Mouse (Mus musculus): Measurements from ENCODE around the gene 3425401B19Rik.

The 3425401B19Rik gene

DNA sequence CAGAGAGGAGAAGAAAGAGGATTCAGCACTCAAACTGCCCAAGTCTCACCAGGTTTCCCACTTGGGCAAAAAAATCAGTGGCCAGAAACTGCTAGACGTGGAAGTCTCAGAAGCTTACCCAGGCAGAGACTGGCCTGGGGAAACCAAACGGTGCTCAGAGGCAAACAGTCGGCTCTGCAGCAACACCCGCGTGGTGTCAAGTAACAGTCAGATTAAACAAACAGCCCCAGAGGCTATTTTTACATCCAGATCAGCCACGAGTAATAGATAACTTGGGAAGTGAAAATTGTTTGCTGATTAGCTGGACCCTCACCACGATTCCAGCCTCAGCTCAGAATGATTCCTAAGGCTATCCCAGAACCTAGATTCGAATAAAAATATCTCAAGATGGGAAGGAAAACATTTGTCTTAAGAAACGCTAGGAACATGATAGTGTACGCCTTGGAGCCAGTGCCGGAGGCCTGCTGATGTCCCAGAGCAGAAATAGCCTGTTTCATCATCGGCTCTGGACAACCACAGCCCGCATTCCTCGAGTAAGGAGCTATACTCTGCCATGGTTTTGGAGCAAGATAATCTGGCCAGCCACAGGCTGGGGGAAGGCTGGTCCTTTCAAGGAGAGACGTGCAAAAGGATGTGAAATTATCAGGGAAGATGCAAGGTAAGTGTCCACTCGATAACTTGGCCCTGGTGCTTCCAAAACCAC, at the start of gene 3425401B19Rik:
Gene 3425401B19Rik, minus strand, starts transcription at position 170 of the 703 bp plus-strand sequence.
- DNase-seq (ENCODE audit: low read depth, low spot score), result no peak

DNA sequence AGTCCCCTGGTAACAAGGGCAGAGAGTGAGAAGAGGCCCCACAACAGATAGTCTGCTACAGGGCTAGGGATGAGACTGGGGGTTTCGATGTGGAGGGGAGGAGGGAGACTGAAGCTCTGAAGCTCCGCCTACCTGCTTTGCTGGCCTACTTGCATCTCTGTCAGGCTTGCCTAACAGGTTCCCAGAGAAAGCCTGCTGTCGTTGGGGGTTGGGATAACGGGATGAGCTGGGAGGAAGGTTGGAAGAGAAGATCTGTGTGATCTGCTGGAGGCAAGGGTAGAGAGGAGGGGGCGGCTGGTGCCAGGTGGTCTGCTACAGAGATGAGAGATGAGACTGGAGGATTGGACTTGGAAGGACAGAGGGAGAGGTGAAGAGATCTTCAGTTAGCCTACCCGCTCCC, 47.9 kb upstream of the 3425401B19Rik start:
- DNase-seq (ENCODE audit: low read depth, low spot score), result no peak

DNA sequence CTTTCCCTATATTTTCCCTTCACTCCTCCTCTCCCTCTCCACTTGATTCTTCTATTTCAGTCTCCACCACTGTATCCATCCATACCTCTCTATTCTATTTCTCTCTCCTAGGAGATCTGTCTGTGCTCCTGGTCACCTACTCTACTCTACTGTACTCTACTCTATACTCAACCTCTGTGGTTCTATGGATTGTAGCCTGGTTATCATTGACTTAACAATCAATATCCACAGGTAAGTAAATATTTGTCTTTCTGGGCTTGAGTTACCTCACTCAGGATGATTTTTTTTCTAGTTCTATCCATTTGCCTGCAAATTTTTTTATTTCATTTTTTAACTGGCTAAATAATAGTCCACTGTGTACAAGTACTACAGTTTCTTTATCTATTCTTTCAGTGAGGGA, 41.8 kb upstream of the 3425401B19Rik start:
- DNase-seq (ENCODE audit: low read depth, low spot score), result no peak

DNA sequence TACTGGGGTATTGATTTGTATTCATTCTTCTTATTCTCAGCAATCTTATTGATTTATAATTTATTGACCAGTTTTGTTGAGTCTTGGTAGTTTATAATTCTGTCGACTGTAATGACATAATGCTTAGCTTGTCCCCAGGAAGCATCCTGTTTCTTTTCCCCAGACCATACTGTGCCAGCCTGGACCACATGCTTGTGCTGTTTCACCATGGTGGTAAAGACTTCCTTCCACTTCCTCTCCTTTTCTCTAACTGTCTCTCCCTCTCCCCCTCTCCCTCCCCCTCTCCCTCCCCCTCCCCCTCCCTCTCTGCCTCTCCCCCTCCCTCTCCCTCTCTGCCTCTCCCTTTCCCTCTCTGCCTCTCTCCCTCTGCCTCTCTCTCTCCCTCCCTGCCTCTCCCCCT, 36.4 kb upstream of the 3425401B19Rik start:
- DNase-seq (ENCODE audit: low read depth, low spot score), result no peak

DNA sequence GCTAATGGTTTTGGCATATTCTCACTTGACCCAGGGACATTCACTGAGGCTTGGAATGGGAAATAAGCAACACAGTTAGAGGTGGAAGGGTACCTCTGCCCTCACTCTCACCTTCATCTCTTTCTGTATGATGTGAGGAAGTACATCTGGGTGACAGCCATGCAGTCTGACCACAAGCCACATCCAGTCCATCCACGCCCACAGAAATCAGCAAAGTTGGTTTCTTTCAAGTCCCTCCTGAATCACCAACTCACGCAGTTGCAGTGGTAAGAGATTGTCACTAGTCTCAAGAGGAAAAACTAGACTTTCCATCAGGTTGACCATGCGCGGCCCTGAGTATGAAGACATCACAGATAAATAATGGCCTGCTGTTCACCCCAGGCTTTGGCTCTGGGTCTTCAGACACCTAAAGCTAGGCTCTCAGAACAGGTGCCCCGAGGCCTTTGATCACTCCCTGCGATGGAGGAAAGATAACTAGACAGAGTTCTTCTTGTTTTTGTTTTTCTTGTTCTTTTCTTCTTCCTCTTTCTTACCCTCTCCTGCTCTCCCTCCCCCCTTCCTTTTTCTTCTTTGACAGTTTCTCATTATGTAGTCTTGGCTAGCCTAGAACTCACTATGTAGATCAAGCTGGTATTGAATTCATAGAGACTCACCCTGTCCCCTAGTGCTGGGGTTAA, 31.8 kb upstream of the 3425401B19Rik start:
- DNase-seq (ENCODE audit: low read depth, low spot score), result no peak

DNA sequence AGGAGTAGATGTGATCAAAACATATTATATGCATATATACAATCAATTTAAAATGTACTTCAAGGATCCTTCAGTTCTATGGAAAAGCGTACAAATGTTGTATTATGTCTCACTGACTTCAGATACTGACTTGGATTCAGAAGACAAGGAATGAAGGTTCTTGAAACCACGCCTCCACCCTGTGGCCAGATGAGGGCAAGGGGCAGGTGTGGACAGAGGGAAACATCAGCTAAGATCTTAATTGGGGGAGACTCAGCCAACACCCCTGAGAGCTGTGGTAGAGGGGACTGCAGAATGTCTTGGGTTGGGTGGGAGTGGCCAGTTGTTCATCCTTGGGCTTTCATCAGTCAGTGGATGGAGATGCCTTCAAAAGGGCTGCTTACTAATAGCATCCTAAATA, 30.4 kb upstream of the 3425401B19Rik start:
- no peak for DNase-seq (ENCODE audit: low read depth, low spot score)

DNA sequence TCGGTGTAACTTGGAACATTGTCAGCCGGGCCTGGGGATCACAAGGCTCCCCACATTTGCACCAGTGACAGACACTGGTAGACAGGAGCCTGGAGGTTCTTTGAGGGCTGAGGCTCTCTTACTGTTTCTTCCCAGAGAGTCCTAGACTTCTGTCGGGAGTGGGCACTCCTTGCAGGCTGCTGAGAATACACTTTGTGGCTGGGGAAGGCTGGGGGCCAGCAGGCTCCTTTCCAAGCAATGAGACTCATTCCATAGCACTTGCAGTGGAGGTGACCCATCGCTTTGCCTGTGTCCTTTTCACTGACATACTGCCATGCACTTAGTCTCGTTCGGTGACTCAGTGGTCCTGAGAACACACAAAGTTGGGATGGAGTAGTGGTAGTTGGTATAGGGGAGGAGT, 30.0 kb upstream of the 3425401B19Rik start:
- DNase-seq (ENCODE audit: low read depth, low spot score), result no peak

DNA sequence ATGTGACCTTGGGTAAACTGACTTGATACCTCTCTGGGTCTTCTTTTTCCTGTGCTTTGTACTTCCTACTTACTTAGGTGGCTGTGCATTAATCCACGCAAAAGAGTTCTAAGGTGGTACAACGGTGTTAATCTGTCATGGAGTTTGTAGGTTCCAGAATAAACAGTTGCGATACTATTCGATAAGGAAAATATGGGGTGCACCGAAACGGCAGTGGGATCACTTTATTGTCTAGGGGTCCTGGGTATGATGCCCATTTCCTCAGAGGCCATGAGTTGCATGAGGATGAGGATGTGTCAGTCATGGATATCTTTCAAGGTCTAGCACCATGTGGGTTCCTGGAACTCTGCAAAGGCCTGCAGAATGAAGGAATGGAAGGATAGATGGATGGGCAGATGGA, 24.8 kb upstream of the 3425401B19Rik start:
- no peak for DNase-seq (ENCODE audit: low read depth, low spot score)

DNA sequence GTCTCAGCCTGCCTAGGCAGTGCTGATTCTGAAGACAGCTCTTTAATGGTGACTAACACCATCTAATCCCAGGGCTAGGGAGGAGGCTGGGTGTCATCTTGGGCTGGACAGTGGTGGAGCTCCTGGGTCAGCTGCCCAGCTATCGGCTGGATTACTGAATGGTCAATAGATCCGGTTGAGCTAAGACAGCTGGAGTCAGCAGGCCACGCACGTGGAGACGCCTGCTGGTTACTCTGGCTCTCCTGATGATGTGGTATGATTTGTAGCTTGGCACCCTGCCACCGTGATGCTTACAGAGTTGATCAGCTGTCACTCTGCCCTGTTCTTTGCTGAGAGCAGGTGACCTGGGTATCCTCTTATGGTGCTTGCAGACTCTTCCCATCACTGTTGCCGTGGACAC, 23.7 kb upstream of the 3425401B19Rik start:
- DNase-seq (ENCODE audit: low read depth, low spot score), result no peak

DNA sequence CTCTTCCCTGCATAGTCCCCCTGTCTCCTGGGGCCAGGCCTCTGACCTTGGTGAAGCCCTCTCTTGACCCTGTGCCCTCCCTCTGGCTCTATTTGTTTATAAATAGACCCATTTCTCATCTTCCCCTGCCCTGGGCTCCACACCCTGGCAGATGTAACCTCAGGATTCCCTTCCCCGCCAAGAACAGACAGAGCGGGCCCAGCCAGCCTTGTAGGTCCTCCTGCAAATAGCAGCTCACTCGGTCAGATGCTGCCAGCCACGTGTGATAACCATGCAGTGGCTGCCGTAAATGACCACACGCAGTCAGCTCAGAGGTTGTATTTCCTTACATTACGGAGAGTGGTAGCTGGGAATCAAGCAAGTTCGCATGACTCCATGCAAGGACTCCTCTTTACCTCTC, 22.8 kb upstream of the 3425401B19Rik start:
- DNase-seq (ENCODE audit: low read depth, low spot score), result no peak

DNA sequence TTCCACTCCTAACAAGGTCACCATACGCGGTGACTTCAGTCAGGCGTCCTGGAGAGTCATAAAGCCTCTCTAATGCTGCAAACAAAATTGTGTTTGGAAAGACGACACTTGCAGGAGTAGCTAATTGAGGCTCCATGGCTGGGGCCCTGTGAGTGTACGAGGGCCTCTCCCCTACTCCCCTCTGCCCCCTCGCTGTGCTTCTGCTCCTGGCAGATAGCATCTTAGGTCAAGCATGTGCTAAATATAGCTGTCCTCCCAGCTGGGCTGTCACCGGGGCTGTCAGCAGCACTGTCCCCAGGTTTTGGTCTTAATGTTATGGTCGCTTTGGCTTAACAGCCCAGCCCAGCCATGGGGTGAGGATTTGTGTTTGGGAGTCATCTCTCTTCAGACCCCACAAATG, 15.9 kb upstream of the 3425401B19Rik start:
- no peak for DNase-seq (ENCODE audit: low read depth, low spot score)

DNA sequence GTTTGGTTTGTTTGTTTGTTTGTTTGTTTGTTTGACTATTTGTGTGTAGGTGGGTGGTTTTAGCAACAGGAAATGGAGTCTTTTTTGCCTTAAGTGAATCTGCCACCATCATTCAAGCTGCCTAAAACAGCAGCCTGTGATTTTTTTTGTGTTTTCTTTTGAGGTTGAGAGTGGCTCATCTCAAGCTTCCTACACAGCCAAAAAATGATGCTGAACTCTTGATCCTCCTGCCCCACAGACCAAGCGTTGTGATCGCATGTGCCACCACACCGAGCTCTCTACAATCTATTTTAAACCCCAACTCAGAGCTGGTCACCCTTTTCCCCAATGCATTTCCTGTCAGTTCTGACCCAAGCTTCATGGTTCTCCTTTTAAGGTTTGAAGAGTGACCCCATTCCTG, 13.5 kb upstream of the 3425401B19Rik start:
- DNase-seq (ENCODE audit: low read depth, low spot score), result no peak

DNA sequence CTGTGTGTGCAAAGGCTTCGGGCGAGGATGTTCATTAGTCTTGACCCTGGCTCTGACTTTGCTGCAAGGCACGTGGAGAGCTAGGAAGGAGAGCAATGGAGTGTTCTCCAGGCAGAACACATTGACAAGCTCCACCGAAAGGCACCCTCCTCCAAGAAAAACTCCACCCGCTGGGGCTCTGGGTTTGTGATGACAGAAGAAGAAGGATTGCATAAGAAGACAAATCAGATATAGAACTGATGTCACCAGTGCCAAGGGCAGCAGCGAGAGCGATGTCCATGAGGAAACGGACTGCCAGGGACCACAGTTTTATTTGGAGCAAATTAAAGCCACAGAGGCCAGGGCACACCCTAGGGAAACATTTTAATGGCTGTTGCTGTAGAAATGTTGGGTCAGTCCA, 12.7 kb upstream of the 3425401B19Rik start:
- DNase-seq (ENCODE audit: low read depth, low spot score), result peak; percentile 15

DNA sequence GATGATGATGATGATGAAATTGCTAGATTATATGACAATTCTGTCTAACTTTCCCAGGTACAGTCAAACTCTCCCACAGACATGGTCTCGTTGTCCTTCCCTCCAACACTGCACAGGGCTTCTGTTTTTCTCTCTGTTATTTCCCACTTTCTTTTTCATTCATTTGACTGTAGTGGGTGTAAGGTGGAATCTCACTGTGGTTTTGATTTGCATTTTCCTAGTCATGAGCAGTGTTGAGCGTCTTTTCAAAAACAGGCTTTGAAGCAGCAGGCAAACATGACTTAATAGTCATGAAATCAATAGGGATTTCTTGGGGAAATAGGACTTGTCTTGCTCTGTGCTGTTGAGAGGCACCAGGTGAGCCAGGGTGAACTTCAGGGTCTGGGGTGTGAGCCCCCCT, 11.3 kb upstream of the 3425401B19Rik start:
- no peak for DNase-seq (ENCODE audit: low read depth, low spot score)

DNA sequence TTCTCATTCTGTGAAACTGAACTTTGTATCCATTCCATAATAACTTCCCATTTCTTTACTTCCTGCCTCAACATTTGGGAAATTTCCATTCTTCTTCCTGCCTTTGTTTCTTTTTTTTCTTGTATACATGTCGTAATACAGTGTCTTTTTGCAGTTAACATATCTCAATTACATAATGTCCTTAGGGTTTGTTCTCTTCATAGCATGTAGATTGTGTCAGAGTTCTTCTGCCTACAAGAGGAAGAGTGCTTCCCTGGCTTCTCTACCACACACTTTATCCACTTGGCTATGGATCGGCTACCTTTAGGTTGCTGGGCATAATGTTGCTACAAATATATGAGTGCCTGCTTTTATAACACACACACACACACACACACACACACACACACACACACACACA, 10.8 kb upstream of the 3425401B19Rik start:
- no peak for DNase-seq (ENCODE audit: low read depth, low spot score)

DNA sequence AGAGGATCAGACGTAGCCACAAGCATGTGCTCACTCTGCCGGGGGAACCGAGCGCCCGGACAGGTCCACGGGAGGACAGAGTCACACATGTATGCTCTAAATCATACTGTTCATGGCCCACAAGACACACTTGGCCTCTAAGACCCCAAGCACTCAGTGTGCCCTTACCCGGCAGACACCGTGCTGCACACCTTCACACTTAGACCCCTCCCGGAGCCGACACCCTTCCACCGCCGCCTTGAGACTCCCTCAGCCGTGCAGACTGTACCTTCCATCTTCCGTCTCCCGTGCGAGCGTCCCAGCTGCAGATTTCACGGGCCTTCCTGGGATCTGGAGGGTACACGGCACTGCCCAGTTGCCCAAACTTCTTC, 373 bp downstream of the 3425401B19Rik start:
- DNase-seq (ENCODE audit: low read depth, low spot score), result no peak

DNA sequence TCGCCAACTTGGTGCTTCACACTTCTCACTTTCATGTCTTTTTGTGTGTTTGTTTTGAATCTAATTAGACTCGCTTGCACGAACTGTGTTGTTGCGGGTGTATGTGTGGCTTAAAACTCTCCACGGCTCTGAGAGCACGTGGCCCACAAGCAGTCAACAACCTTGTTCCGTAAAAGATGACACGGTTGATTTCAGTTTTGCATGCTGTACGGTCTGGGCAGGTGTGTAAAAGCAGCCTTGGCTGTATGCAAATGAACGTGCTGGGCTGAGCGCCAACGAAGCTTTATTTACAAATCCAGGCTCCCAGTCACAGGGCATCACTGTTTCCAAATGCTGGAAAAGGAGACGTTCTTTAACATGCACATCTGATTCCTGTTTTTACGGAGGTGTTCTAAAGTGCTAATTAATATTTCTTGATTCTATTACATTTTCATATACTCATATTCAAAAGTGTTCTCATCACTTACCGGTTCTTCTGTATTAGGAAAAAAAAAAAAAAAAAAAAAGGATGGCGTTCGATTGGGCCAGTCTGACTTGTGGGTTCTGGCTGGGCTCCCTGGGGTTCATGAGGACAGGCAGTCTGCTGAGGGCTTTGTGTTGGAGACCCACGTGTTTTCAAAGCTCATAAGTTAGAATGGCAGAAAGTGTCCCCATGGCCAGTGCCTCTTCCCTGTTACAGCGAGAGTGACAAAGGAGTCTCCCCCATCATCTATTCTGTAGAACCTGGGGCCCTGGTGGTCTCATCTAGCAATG, 935 bp downstream of the 3425401B19Rik start:
- DNase-seq (ENCODE audit: low read depth, low spot score), result peak; percentile 24

DNA sequence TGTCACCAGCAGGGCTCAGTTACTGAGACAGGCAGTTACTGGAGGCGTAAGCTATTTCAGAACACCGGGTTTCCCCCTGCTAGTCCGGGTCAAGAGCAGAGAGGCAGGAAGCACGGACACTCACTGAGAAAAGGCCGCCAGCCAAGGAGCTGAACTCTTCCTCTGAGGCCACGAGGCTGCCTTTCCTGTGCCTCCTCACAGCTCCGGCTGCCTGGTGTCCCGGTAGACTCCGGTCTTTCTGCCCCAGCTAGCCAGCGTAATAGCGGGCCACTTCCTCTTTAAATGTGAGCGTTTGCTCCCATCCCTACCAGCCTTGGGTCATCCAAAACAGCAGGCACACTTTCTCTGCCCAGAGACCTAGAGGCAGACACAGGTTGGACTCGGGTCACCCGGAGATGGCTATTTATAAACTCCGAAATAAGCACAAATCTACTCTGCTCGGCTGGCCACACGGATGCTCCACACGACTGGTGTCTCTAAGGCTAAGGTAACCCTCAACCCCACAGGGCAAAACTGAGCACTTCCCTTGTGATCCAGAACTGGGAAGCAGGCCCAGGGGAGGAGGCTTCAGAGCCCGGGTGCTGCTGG, 1.7 kb downstream of the 3425401B19Rik start:
- peak; percentile 33 for DNase-seq (ENCODE audit: low read depth, low spot score)

DNA sequence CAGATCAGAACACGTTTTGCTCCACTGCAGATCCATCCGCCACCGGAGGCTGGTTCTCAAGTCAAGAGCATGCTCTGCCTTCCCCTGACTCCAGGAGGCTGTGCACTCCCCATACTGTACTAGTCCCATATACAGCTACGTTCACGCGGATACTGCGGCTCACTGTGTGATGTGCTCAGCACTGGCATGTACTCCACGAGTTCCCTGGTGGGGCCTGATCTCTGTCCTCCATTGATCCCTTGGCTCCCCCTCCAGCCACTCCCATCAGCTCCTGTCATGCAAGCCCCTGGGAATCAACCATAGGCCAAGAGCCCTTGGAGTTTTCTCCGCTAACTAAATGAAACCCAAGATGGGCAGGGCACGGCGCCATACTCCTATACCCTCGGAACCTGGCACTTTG, 2.6 kb downstream of the 3425401B19Rik start:
- DNase-seq (ENCODE audit: low read depth, low spot score), result no peak

DNA sequence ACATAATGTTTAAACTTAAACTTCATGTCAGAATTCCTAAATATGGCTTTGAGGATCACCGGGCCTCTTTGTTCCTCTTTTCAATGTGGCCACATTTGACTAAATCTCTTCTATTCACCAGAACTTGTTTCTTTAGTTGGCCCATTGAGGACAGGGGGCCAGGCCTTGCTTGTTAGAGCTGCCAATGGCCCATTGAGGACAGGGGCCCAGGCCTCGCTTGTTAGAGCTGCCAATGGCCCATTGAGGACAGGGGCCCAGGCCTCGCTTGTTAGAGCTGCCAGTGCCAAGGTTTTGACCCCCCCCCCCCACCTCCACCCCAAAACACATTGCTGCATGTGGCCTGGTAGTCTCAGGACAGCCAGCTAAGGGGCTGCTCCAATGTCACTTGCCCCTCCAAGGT, 3.5 kb downstream of the 3425401B19Rik start:
- no peak for DNase-seq (ENCODE audit: low read depth, low spot score)

DNA sequence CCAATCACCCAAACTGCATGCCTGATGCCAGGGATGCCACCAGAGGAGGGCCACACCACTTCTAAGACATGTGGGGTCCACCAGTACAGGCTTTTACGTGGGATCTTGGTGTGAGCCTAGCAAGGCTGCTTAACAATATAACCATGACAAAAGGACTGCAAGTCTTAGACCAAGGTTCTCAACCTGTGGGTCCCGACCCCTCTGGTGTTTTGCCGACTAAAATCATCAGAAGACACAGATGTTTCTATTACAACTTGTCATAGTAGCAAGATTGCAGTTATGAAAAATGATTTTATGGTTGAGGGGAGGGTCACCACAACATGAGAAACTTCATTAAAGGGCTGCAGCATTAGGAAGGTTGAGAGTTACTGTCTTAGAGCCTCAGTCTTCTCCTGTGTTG, 6.5 kb downstream of the 3425401B19Rik start:
- no peak for DNase-seq (ENCODE audit: low read depth, low spot score)

DNA sequence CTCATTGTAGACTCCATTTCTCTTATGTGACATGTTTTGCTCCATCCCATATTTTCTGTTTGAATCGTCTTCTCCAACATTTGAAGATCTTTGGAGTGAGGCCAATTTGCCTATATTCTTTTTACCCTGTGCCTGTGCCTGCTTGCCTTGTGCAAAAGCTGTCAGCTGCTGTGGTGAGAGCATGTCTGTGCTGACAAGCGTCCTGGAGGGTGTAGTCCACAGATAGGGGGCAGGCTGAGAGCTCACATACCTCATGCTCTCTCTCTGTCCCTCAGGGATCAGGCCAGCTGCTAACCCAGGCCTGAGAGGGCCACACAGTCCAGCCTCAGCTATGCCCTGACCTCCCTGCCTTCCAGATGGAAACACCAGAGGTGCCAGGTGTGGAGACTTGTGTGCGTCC, 11.9 kb downstream of the 3425401B19Rik start:
- DNase-seq (ENCODE audit: low read depth, low spot score), result peak; percentile 22
